ENCODE assay signal across 8 mouse cellular contexts in the genomic region with DNA sequence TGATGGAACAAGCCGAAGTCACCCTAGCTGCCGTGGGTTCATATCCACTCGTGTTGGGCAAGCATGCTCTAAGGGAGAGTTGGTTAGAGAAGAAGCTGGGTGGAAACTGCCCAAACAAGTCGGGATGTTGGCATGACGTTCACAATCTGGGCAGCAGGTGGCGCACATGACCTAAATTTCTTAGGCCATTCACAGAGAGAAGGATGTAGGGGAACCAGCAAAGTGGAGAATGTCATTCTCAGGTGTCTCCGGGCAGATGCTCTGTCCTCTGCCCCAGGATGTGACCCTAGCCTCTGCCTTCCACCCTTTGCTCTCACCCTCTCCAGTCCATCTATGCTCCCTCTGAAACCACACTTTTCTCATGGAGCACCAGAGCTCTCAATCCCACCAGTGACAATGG.
A peak's percentile ranks its signal among the peaks of the same experiment; 100 is the strongest.
DNase-seq lines count a peak whose midpoint lies in the region; ATAC-seq and TF ChIP-seq lines count a peak whose summit lies in the region.

No protein-coding gene starts in this region.

- no peaks in the 10 kb centered on the region for H3K36me3 ChIP-seq in intestine, embryonic 14.5 days (ENCODE audit: control insufficient read depth, insufficient read depth, low read length)
- no peaks in the 10 kb centered on the region for H3K36me3 ChIP-seq in intestine, embryonic 16.5 days (ENCODE audit: control insufficient read depth, insufficient read depth, low read length)
- H3K36me3 ChIP-seq in midbrain, embryonic 16.5 days (ENCODE audit: control insufficient read depth, insufficient read depth, low read length) = no peaks in the 10 kb centered on the region
- no peaks in the 10 kb centered on the region for H3K36me3 ChIP-seq in spleen, adult 2 months (ENCODE audit: control insufficient read depth, insufficient read depth, low read length)

- WGBS in intestine, embryonic 14.5 days = 9% methylated on average over 7 of the region's 7 CpGs
- WGBS in intestine, embryonic 16.5 days = 9% methylated on average over 7 of the region's 7 CpGs
- WGBS in midbrain, embryonic 16.5 days = 8% methylated on average over 7 of the region's 7 CpGs
- 13% methylated on average over 7 of the region's 7 CpGs for WGBS in spleen, adult 2 months

- H3K4me3 ChIP-seq in intestine, embryonic 14.5 days (ENCODE audit: low read depth, low read length) = no peak overlapping the region
- H3K4me3 ChIP-seq in intestine, embryonic 16.5 days (ENCODE audit: low read length) = no peak overlapping the region
- H3K4me3 ChIP-seq in midbrain, embryonic 16.5 days (ENCODE audit: low read depth, low read length) = no peak overlapping the region
- no peak overlapping the region for H3K4me3 ChIP-seq in spleen, adult 2 months (ENCODE audit: extremely low read depth, insufficient read depth, insufficient read length)

- ATAC-seq in intestine, embryonic 14.5 days (replicated peaks; ENCODE audit: low FRiP score, low TSS enrichment, low read depth) = no peak
- no peak for ATAC-seq in intestine, embryonic 16.5 days
- ATAC-seq in midbrain, embryonic 16.5 days = peak; percentile 27; the same call in 1 of the 2 replicates

- H3K27me3 ChIP-seq in intestine, embryonic 14.5 days (replicated peaks; ENCODE audit: control insufficient read depth, insufficient read depth, low read length) = 0 out of 2 replicates have a peak, but pooled peaks cover 4% of the 10 kb centered on the region
- 0 out of 2 replicates have a peak, but pooled peaks cover 2% of the 10 kb centered on the region for H3K27me3 ChIP-seq in intestine, embryonic 16.5 days (replicated peaks; ENCODE audit: control insufficient read depth, insufficient read depth, low read length)
- no peaks in the 10 kb centered on the region for H3K27me3 ChIP-seq in midbrain, embryonic 16.5 days (ENCODE audit: control insufficient read depth, insufficient read depth, low read depth, low read length)
- no peaks in the 10 kb centered on the region for H3K27me3 ChIP-seq in spleen, adult 2 months (ENCODE audit: control insufficient read depth, insufficient read depth, low read length)

- intact Hi-C loops in left cerebral cortex, postnatal 4 days (cut with DNase I) = loop anchor here (5.0 kb wide), 4 partner anchors 64 to 169 kb away; a partner anchor contains a TSS

- H3K4me1 ChIP-seq in intestine, embryonic 14.5 days (replicated peaks; ENCODE audit: control insufficient read depth, insufficient read depth, low read length) = no peaks in the 10 kb centered on the region
- 0 out of 2 replicates have a peak, but pooled peaks cover 4% of the 10 kb centered on the region for H3K4me1 ChIP-seq in intestine, embryonic 16.5 days (ENCODE audit: control insufficient read depth, insufficient read depth, low read length)
- peaks cover 19% of the 10 kb centered on the region for H3K4me1 ChIP-seq in midbrain, embryonic 16.5 days (ENCODE audit: control insufficient read depth, insufficient read depth, low read length)
- no peaks in the 10 kb centered on the region for H3K4me1 ChIP-seq in spleen, adult 2 months (ENCODE audit: control insufficient read depth, insufficient read depth, insufficient read length)

- DNase-seq in intestine, embryonic 14.5 days (ENCODE audit: low spot score) = peak; percentile 97
- peak; percentile 95 to 96 for DNase-seq in cerebellum, postnatal 14 days
- peak; percentile 66 to 75 for DNase-seq in gastrocnemius, adult 8-10 months (ENCODE audit: low spot score in 2 of 2)
- peak; percentile 92 for DNase-seq in kidney, adult 18-20 months
- peak; percentile 90 for DNase-seq in left cerebral cortex, postnatal 4 days
- DNase-seq in spleen, adult 2 months (ENCODE audit: low read depth in 1 of 2, low spot score in 2 of 2) = peak; percentile 55 to 71

- H3K4me2 ChIP-seq in intestine, embryonic 14.5 days (ENCODE audit: low read length) = no peak overlapping the region
- no peak overlapping the region for H3K4me2 ChIP-seq in intestine, embryonic 16.5 days (ENCODE audit: low read depth, low read length)
- H3K4me2 ChIP-seq in midbrain, embryonic 16.5 days (ENCODE audit: low read length) = no peak overlapping the region

- no peak for TF ChIP-seq POLR2A in spleen, adult 2 months (IDR thresholded peaks at IDR 0.05; ENCODE audit: low read depth, low read length)

- peak; percentile 86; the same call in 1 of the 2 replicates for TF ChIP-seq CTCF in spleen, adult 2 months (IDR thresholded peaks at IDR 0.05; ENCODE audit: extremely low read depth, insufficient read depth, insufficient read length, insufficient replicate concordance)

- H3K9ac ChIP-seq in intestine, embryonic 14.5 days (ENCODE audit: low read length) = no peak overlapping the region
- H3K9ac ChIP-seq in intestine, embryonic 16.5 days (ENCODE audit: low read depth, low read length) = no peak overlapping the region
- H3K9ac ChIP-seq in midbrain, embryonic 16.5 days (ENCODE audit: low read depth, low read length) = no peak overlapping the region

- H3K27ac ChIP-seq in intestine, embryonic 14.5 days (ENCODE audit: low read depth) = no peak overlapping the region
- no peak overlapping the region for H3K27ac ChIP-seq in intestine, embryonic 16.5 days (ENCODE audit: low read length)
- H3K27ac ChIP-seq in midbrain, embryonic 16.5 days (ENCODE audit: low read length) = no peak overlapping the region
- no peak overlapping the region for H3K27ac ChIP-seq in spleen, adult 2 months (ENCODE audit: insufficient read depth, low read length)

- H3K9me3 ChIP-seq in intestine, embryonic 14.5 days (ENCODE audit: control insufficient read depth, low read length) = no peaks in the 10 kb centered on the region
- no peaks in the 10 kb centered on the region for H3K9me3 ChIP-seq in intestine, embryonic 16.5 days (ENCODE audit: control insufficient read depth, low read length)
- H3K9me3 ChIP-seq in midbrain, embryonic 16.5 days (replicated peaks; ENCODE audit: control insufficient read depth, low read length, poor library complexity, severe bottlenecking) = no peaks in the 10 kb centered on the region
